ENCODE assay signal across 20 mouse cellular contexts in genomic region chr10:108619861-108620260, GRCm38 (mm10).
A peak's percentile ranks its signal among the peaks of the same experiment; 100 is the strongest.
DNase-seq lines count a peak whose midpoint lies in the region; TF ChIP-seq lines count a peak whose summit lies in the region.
"Had no signal": no experiment of that assay in that cellular context is flagged by ENCODE, and none has a peak within 500 bp of the region (broad histone marks: within the 10 kb centered on the region; RNA-seq: fewer than 3 reads in every experiment).

No protein-coding gene starts in this region.

- no peaks in the 10 kb centered on the region for H3K27me3 ChIP-seq in liver, adult 2 months (ENCODE audit: control insufficient read depth, insufficient read depth, low read length)
- H3K27me3 ChIP-seq: embryonic facial prominence, embryonic 13.5 days; embryonic facial prominence, embryonic 15.5 days; forebrain, embryonic 12.5 days had no signal

- TF ChIP-seq POLR2A in liver, adult 2 months (IDR thresholded peaks at IDR 0.05; ENCODE audit: extremely low read depth, insufficient read depth, low read length), result no peak
- TF ChIP-seq POLR2A in cortical plate, adult 2 months (IDR thresholded peaks at IDR 0.05; ENCODE audit: extremely low read depth, insufficient read depth, low read length), result no peak

- H3K4me3 ChIP-seq in liver, adult 2 months (ENCODE audit: insufficient read depth, low read depth, low read length), result no peak overlapping the region
- no peak overlapping the region for H3K4me3 ChIP-seq in cortical plate, adult 2 months (ENCODE audit: insufficient read depth, low read length)
- H3K4me3 ChIP-seq: embryonic facial prominence, embryonic 13.5 days; embryonic facial prominence, embryonic 15.5 days; erythroblast, embryonic 14.5 days; forebrain, embryonic 10.5 days; forebrain, embryonic 12.5 days had no signal

- WGBS in liver, adult 2 months, result 69% methylated on average over 5 of the region's 5 CpGs

- H3K27ac ChIP-seq in liver, adult 2 months (replicated peaks; ENCODE audit: insufficient read depth, low read depth, low read length), result peak overlapping the region; percentile 84
- peak overlapping the region; percentile 82 for H3K27ac ChIP-seq in cortical plate, adult 2 months (ENCODE audit: insufficient read depth, low read length)
- H3K27ac ChIP-seq: embryonic facial prominence, embryonic 13.5 days; embryonic facial prominence, embryonic 15.5 days; forebrain, embryonic 10.5 days; forebrain, embryonic 12.5 days had no signal

- H3K4me1 ChIP-seq in liver, adult 2 months (ENCODE audit: control insufficient read depth, insufficient read depth, low read length), result peaks cover 5% of the 10 kb centered on the region; the same call in 1 of the 2 replicates
- peaks cover 4% of the 10 kb centered on the region; the same call in 1 of the 2 replicates for H3K4me1 ChIP-seq in cortical plate, adult 2 months (ENCODE audit: control insufficient read depth, insufficient read depth, low read length)
- H3K4me1 ChIP-seq: embryonic facial prominence, embryonic 13.5 days; embryonic facial prominence, embryonic 15.5 days; forebrain, embryonic 12.5 days had no signal

- H3K79me2 ChIP-seq in liver, adult 2 months (ENCODE audit: control insufficient read depth, insufficient read depth, low read length), result no peaks in the 10 kb centered on the region

- H3K36me3 ChIP-seq in liver, adult 2 months (ENCODE audit: control insufficient read depth, insufficient read depth, low read length), result no peaks in the 10 kb centered on the region
- H3K36me3 ChIP-seq: embryonic facial prominence, embryonic 13.5 days; embryonic facial prominence, embryonic 15.5 days; forebrain, embryonic 10.5 days; forebrain, embryonic 12.5 days had no signal

- no peak for TF ChIP-seq CTCF in liver, adult 2 months (IDR thresholded peaks at IDR 0.05; ENCODE audit: low read depth, low read length)
- no peak for TF ChIP-seq CTCF in cortical plate, adult 2 months (IDR thresholded peaks at IDR 0.05; ENCODE audit: extremely low read depth, insufficient read depth, low read length)

- DNase-seq in layer of hippocampus, adult 9-11 months, result peak; percentile 54
- DNase-seq in layer of hippocampus, postnatal 10 days (ENCODE audit: low spot score in 2 of 2), result no peak
- DNase-seq in liver, adult 2 months (ENCODE audit: extremely low read depth, low read depth, low spot score), result peak; percentile 60
- no peak for DNase-seq in liver
- DNase-seq in spleen, postnatal 4 days (ENCODE audit: low spot score in 2 of 2), result no peak
- DNase-seq: adrenal gland, adult 2 months; adrenal gland, postnatal 10 days; adrenal gland, postnatal 25 days; cerebellum, adult 11-12 months; cerebellum, adult 2 months; cerebellum, adult 9-10 months; cerebellum, postnatal 10 days; cerebellum, postnatal 25 days; embryo, embryonic 11 days had no signal

- no peak overlapping the region for H3K9ac ChIP-seq in liver, adult 2 months (ENCODE audit: low read depth, low read length)
- H3K9ac ChIP-seq: embryonic facial prominence, embryonic 13.5 days; embryonic facial prominence, embryonic 15.5 days; forebrain, embryonic 12.5 days had no signal

Comparison
In these comparisons a context has a peak if more than half of its experiments do, and no peak if none do; other contexts are left out.
1. DNase-seq: peak in layer of hippocampus, adult 9-11 months (single experiment) and liver, adult 2 months (single experiment); none in layer of hippocampus, postnatal 10 days (0 of 2), liver (single experiment) and spleen, postnatal 4 days (0 of 2).